Mouse (Mus musculus) spleen, postnatal 36 days (tissue): ENCODE data around the gene Mrps6.
"Not testable (repeated sequence)": the region's sequence is repeated elsewhere in the genome, so short reads cannot be mapped to it uniquely, and the experiment has no call there.

Experiments
- DNase-seq, 2 experiments: peaks; one replicate each; pipeline ENCODE4 v3.0.0; 2022; ENCODE audit warnings: low spot score in 2 of 2, mixed read lengths in 1 of 2

Gene Mrps6

DNA sequence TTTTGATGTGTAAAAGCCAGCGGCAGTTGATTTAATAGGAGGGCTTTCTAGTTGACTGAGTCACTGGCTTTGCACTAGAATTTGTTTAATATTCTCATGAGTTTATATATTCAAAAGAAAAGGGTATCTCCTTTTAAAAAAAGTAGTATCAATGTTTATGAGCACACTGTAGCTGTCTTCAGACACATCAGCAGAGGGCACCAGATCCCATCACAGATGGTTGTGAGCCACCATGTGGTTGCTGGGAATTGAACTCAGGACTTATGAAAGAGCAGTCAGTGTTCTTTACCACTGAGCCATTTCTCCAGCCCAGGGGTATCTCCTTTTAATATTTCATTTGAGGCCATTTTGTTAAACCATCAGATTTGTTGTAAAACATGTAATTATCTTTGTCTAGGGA lies 4.8 kb downstream of the Mrps6 start:
- DNase-seq = no peak

DNA sequence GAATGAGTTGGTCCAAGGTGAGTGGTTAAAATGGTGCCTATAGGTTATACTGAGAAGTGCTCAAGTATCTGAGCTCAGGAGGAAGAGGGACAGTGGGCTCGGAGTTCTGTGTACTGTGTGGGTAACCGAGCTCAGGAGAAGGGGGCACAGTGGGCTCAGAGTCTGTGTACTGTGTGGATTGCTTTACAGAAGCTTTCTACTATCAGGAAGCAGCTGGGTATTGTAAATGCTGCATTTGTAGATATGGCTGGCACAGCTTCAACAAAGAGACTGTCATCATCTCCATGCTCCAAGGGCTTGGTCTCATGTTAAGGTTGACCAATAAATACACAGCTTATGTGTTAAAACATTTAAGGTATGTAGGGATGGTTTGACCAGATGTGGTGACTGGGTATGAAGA lies 6.7 kb downstream of the Mrps6 start:
- no peak for DNase-seq

DNA sequence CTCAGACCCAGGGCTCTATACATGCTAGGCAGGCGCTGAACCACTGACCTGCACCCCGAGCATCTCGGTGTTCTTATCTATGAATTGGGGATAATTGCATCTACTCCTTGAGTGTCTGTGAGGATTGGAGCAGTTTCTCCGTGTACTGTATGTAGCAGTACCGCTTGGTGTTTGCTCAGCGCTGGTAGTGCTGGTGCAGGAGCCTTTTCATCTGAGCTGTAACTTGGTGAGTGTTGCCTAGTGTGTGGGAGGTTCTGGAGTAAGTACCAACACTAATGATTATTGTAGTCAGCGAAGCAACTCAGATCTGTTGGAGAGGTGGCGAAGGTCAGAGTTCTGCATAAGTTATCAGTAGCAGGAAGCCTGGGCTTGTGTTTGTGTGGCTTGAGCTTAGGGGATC lies 12.3 kb downstream of the Mrps6 start:
- DNase-seq = no peak

DNA sequence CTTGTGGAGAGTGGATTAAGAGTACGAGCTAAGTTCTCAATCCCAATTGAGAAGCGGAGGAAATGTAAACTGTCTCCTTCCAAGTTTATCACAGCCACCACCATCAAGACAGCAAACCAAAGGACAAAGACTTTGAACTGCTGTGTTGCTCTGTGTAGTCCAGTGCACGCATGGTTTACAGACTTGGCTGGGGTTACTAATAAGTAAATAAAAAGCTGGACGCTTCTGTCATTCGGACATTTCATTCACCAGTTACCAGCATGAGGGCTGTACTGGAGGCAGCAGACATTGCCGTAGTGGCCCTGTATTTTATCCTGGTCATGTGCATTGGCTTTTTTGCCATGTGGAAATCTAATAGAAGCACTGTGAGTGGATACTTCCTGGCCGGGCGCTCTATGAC lies 18.7 kb downstream of the Mrps6 start:
- DNase-seq = no peak

DNA sequence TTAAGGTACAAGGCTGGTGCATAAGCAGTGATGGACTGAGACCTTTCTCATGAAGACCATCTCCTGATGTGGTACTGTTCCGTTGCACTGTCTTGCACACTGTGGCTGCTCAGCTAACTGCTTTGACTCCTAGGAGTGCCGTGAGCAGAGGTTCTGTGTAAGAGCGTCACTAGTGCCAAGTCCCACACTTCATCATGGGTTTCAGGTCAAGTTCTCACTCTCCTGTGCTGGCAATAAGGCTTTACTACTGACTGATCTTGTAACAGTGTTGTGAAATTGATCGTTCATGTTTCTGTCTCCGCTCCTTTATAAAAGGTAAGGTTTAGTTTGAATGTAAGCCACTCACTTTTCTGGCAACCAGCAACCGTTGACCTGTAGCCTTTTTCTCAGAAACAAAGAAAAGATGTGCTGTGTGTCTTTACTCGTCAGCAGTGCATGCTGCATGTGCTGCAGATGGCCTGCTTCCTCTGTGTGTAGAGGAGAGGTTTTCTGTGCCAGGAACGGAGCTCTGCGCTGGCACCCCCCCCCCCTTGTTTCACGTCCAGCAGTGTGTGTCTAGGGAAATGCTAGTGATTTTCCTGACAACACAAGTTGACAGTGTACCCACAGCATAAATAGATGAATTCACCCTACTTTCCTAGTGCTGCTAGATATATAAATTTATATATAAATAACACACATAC lies 25.8 kb downstream of the Mrps6 start:
- no peak for DNase-seq

DNA sequence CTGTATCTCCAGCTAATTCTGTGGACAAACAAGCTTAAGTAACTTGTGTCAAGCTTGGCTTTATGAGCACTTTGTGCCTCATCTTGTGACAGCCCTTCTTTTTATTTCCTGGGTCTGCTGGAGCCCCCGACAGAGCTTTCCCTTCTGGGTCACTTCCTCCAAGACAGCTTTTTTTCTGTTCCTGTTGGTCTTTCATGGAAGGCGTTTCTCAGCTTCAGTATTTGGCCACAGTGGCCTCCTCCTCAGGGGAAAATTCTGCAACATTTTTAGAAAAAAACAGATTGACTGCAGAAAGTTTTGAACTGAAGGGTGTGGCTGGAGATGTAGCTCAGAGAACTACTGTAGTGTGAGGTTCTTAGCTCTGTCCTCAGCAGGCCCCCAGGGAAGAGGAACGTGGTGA lies 31.2 kb downstream of the Mrps6 start:
- DNase-seq = no peak

DNA sequence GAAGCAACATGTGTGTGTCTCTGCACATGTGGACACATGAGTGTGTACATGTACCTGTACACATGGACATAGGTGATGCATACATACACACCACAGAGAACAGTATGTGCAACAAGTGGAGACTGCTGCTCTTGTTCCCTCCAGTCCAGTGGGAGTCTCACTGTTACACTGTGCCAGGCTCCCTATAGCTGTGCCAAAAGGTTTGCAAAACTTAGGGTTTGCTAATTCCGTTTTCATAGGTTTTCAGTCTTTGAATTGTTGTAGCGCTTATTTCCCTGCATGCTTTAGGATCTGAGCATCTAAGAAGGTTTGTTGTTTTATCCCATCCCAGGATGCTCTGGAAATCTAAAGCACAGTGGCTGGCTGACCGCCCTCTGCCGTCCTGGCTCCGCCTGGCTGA lies 33.8 kb downstream of the Mrps6 start:
- no peak for DNase-seq

DNA sequence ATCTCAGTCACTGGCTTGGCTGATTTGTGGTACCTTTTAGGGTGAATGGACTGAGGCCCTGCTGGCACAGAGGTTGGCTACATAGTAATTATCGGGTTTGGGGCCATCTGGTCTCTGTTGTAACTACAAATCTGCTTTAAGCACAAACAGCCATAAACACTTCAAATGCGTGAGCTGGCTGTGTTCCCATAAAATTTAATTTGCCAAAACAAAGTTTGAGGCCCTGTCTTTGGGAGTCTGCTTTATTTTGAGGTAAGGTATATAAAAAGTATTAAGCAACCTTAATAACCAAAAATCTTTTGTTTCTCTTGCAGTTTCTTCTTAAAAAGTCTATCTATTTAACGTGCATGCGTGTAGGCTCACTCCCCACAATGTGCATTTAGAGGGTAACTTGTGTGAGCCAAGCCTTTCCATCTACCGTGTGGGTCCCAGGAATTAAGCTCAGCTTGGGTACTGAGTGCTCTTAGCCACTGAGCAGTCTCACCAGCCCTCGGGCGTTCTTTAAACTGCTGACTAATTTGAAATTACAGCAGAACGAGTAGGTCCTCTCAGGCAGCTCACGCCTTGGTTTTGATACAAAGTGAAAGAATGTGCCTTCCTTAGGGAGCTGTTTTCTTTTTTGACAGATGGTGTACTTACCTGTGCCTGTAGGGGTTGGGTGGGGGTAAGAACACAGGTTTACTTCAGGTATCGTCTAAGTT lies 40.4 kb downstream of the Mrps6 start:
- DNase-seq = no peak

DNA sequence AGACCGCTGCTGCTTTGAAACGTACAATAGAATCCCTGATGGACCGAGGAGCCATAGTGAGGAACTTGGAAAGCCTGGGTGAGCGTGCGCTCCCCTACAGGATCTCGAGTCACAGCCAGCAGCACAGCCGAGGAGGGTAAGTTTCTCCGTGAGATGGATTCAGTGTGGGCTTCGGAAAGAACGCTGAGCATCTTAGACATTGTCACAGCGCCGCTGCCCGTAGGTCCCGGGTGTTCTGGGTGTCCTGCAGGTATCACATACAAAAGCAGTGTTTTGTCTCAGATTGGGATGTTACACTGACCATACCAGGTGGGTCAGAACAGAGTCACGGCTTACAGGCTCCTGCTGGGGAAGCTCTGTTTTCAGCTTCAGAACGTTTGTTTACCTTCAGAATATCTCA lies 41.5 kb downstream of the Mrps6 start:
- no peak for DNase-seq

DNA sequence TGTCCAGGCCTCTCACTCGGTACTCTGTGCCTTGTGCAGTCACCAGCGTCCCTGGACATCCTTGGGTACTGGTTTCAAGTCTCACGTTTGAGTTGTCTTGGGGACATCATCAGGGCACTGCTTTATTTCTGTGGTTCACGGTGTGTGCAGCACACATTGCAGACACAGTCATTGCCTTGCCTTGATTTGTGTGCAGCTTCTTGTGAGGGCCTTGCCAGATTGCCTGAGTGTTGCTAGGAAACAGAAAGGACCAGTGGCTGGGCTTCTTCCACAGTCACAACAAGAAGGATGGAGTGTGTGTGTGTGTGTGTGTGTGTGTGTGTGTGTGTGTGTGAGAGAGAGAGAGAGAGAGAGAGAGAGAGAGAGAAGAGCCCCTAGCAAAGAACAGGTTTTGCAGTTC lies 42.0 kb downstream of the Mrps6 start:
- no peak for DNase-seq

DNA sequence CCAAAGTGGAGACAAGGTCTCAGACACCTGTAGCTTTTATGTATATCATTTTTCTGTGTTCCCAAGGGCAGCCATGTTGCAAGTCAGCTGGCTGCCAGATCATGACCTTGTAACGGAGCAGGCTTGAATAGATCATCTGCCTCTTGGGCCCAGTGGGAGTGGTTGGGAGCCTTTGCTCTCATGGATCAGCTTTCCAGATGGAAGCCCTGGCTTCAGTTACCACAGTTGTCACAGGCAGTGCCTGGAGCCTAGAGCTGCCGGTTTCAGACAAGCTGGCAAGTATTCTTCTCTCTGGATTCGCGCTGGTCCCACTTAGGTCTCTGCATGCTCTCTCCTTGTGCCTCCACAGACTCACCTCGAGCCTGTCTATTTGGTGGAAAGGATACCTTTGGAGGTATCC lies 44.0 kb downstream of the Mrps6 start:
- no peak for DNase-seq

DNA sequence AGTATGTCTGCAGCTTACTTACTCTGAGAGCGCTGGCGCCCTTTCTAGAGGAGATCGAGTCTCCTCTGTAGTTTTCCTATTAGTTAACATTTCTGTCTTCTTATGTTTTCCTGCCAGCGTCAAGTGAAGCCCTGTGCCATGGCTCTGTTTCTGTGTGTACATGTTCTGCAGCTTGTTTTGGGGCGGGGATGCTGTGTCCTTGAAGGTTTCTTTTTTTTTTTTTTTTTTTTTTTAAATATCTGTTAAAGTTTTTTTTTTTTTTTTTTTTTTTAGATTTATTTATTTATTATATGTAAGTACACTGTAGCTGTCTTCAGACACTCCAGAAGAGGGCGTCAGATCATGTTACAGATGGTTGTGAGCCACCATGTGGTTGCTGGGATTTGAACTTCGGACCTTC lies 44.9 kb downstream of the Mrps6 start:
- not testable (repeated sequence) for DNase-seq

DNA sequence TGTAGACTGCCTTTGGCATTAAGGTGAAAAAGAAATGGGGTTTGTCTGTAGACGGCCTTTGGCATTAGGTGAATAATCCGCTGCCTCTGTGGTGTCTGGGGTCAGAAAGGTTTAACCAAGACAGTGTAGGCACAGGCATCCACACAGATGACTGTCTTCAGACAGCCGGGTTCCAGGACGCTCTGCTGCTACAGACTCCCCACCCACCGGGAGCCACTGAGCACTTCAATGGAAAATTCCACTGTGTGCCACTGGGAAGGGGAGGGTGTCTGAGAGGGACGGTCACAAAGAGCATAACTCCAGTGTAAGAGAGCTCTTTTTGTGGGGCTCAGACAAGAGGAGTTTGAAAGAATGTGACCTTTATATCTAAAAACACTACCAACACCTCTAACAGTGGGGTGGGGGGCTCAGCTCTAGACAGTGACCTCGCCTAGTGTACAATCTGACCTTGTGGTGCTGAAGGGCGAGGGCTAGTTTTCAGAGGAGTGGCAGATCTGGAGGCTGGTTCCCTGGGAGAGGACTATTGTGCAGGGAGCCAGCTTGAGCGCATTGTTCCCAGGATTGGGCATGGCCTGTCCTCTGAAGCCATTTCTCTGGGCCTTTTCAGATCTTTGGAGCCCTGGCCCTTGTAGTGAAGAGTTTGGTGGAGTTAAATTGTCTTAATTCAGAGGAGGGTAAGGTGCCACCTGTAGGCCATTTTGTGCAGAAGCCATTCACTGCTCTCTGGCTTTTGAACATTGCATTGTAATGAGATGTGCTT lies 45.7 kb downstream of the Mrps6 start:
- DNase-seq = no peak

DNA sequence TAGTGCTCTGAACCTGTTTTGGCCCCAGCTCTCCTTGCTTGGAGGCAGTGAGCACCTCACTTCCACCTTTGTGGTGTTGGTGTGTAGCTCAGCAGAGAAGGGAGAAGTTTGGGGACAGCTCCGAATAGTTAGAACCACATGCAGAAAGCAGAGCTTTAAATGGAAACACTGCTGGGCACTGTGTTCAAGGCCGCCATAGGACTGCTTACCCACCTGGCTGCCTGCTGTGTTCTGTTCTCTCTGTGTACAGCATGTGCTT lies 46.2 kb downstream of the Mrps6 start:
- no peak for DNase-seq

DNA sequence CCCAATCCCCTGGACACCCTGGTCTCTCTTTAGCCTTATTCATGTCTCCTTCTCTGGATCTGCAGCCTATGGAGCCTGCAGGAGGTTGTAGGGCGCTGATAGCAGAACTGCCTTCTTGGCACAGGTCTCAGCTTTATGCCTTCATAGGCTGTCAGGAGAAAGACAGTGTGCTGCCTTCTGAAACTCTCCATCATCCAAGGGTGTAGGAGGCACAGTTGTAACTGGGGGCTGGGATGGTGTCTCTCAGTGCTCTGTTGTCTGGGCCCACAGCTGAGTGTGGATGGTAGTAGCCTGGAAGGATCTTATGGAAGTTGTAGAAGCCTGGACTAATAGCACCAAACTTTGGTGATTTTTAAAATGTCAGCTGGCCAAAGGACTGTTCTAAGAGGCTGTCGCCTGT lies 46.9 kb downstream of the Mrps6 start:
- no peak for DNase-seq

DNA sequence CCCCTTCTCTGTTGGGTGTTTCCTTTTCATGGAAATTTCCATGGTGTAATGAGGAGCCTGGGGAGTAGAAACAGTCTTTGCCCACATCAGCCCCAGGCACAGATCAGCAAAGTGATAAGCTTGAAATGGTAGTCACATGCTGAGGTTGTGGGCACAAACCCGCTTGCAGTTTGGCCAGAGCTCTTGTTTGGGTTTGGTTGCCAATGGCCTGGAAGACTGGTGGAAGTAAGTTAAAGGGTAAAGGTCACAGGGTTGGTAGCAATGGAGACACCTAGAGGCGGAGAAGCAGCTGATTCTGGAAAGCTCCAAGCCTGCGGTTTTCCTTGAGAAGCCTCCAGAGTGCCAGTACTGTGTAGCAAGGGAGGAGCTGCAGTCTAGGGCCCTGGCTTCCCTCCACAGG lies 47.6 kb downstream of the Mrps6 start:
- DNase-seq = no peak

DNA sequence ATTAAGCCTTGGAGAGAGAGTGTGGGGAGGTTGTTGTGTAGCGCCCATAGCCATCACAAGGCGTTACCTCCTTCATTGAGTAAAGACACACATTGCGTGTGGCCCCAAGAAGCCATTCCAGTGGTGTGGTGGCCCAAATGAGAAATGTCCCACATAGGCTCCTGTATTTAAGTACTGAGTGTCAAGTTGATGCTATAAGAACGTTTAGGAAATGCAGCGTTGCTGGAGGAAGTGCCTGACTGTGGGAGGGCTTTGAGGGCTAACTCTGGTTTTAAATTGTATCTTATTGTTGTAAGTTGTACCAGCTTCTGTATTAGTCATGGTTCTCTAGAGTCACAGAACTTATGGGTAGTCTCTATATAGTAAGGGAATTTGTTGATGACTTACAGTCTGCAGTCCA lies 49.3 kb downstream of the Mrps6 start:
- no peak for DNase-seq

DNA sequence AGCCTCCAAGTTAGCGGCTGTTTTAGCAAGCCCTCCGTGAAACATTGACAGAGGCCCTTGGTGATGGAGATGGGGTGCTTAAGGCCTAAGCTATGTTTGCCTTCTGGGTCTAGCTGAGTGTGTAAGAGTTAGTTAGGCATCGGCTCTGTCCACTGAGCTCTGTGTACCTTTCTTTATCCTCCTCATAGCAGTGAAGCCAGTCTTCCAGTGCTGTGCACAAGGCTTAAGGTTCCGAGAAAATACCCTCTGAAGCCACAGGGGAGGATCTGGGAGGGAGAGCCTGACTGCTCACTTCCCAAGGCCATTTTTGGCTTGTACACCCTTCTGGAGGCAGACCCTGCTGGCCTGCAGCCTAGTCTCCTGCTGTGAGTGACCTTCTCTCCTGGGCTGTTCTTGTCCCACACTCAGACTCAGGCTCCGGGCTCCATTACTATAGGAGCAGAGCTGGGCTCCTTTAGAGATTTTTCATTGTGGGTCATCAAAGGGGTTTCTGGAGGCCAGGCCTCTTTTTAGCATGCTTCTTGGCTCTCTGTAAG lies 56.7 kb downstream of the Mrps6 start:
- DNase-seq = no peak

DNA sequence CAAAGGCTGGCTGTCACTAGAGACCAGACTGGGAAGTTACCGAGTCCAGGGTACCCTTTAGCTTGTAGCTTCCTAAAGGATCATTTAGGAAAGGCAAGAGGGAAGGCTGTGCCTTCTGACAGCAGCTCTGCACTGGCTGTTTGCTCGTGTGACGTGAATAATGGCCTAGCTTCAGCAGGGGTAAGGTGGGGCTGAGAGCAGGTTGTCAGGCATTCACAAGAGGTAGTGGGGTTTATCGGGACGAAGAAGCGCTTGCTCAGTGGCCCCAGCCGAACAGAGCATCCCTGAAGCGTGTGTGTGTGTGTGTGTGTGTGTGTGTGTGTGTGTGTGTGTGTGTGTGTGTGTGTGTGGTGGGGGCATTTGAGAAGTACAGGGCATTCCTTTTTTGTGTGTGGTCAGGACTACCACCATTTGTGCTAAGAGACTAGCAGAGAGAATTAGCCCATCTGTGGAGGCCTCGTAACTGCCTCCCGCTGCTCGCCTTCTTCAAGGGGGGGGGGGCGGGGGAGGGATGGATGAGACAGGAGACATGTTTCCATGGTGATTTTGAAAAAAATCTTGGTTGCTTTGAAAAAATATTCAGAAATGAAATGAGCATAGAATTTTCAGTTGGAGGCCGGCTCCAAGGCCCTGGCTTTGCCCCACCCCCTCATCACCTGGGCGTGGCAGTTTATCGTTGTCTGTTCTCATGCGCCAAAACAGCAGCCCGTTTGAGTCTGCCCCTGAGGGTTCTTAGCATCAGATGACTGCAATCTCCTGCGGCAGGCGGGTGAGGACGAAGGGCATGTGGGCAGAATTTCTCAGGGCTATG lies 57.7 kb downstream of the Mrps6 start:
- no peak for DNase-seq

DNA sequence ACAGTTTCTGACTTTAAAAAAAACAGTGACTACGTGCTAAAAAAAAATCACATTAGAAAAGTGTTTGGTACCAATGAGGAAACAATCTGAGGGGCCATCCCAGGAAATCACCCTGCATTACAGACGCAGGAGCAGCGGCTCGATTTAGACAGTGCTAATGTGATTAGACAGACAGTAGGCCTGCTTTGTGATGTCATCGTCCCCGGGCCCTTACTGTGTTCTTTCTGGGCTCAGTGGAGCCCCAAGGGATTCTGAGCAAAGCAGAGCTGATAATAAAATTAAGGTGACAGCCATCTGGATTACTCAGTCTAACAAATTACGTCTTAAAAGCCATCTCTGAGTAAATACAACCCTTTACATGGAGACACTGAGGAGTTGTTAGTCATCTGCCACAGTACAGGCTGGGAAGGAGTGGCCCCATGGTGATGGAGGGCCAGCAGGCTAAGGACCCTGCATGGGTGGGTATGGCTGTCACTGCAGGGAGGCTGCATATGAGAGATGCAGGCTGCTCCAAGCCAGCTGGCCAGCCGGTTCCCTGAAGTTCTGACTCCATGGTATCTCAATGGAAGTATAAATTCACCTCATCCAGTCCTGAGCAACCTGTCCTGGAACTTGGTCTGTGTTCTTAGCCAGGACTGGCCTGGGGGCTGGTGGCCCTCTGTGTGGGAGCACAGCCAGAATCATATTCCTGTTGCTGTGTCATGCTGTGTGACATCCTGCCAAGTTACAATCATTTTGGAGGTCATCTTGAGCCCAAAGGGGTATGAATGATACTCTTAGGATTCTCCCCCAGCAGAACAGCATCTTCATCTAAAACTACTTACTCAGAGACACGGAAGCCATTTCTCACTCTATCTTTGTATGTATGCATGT lies 59.5 kb downstream of the Mrps6 start:
- DNase-seq = no peak

DNA sequence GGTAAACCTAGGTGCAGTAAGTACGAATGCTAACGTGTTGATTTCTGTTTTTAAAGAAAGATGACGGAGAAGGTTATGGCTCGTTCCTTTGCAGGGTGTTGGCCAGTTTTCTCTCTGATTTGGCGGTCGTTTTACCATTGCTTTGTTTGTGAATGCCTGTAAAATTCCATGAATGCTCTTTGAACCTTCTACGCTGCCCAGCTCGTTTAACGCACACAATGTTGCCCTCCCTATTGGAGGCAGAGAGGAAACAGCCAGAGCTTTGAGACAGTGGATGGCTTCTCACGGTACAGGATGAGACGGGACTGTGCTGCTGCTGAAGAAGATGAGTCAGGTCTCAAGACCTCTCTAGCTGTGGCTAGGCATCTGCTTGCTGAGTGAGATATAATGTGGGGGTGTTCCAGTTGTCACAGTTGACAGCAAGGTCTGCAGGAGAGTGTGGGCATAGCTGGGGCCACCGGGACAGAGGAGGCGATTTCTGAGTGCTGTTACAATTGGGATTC lies 61.0 kb downstream of the Mrps6 start:
- no peak for DNase-seq
